Mouse (Mus musculus) intestine, embryonic 14.5 days (tissue): ENCODE data around the gene Frmd4a. TPM values are rescaled to one million over a fixed set of nuclear protein-coding genes. Genes with fewer than 3 reads are reported as not detected.

Experiments used
- ATAC-seq: fragments of 200-750 bp; cut with Nextera tagmentation; replicated peaks from 2 replicates; pipeline ENCODE4 v1.8.0; 2017; ENCODE audit warnings: low read depth, moderate number of reproducible peaks, moderate TSS enrichment, moderate library complexity; ENCODE audit not compliant: low FRiP score, low TSS enrichment
- DNase-seq: peaks from one replicate; pipeline ENCODE4 v3.0.0-alpha.2; 2018; ENCODE audit warnings: low spot score
- H3K27ac ChIP-seq: fragments of 300-500 bp; sonication (generic); 2 replicates; pipeline ENCODE4 v1.5.1; 2014; ENCODE audit warnings: low read depth, mild to moderate bottlenecking, control low read depth
- H3K27me3 ChIP-seq: fragments of 300-500 bp; sonication (generic); replicated peaks from 2 replicates; pipeline ENCODE4 v1.6.1; 2014; ENCODE audit warnings: low read length, control low read depth; ENCODE audit not compliant: control insufficient read depth, insufficient read depth
- H3K36me3 ChIP-seq: fragments of 300-500 bp; sonication (generic); 2 replicates; pipeline ENCODE4 v1.6.1; 2014; ENCODE audit warnings: low read length, control low read depth; ENCODE audit not compliant: control insufficient read depth, insufficient read depth
- H3K4me1 ChIP-seq: fragments of 300-500 bp; sonication (generic); replicated peaks from 2 replicates; pipeline ENCODE4 v1.6.1; 2014; ENCODE audit warnings: low read length, control low read depth, mixed read lengths; ENCODE audit not compliant: control insufficient read depth, insufficient read depth
- H3K4me2 ChIP-seq: fragments of 300-500 bp; sonication (generic); 2 replicates; pipeline ENCODE4 v1.6.1; 2014; ENCODE audit warnings: low read length
- H3K4me3 ChIP-seq: fragments of 300-500 bp; sonication (generic); 2 replicates; pipeline ENCODE4 v1.5.1; 2014; ENCODE audit warnings: low read depth, low read length, control low read depth, mixed read lengths
- H3K9ac ChIP-seq: fragments of 300-500 bp; sonication (generic); 2 replicates; pipeline ENCODE4 v1.6.1; 2014; ENCODE audit warnings: mild to moderate bottlenecking, low read length
- H3K9me3 ChIP-seq: fragments of 300-500 bp; sonication (generic); 2 replicates; pipeline ENCODE4 v1.6.1; 2016; ENCODE audit warnings: low read length, control low read depth; ENCODE audit not compliant: control insufficient read depth
- WGBS: fragments of 180-500 bp; shearing (Covaris S2); extraction: QIAGEN DNeasy Blood & Tissue Kit; methylation state at CpG from one replicate; pipeline ENCODE4 v1.1.7; 2014; 5-methylcytosine and 5-hydroxymethylcytosine counted together
- polyA plus RNA-seq: library from polyadenylated mRNA; unstranded; fragments of >200 nt; fragmentation: Nextera tagmentation; extraction: Ambion mirVana; gene quantifications from 2 replicates; pipeline ENCODE4 v1.2.1, GENCODE M21; 2014

Frmd4a gene
- polyA plus RNA-seq, 1 experiment from 2014 or later, result 28.8 TPM

- H3K4me2 ChIP-seq, result peak overlapping the region; percentile 62
- peak overlapping the region; percentile 43 for H3K4me3 ChIP-seq
- no peaks in the 10 kb centered on the region for H3K27me3 ChIP-seq
- WGBS, result 16% methylated on average over 5 of the region's 6 CpGs
- peak overlapping the region; percentile 55 for H3K9ac ChIP-seq
- H3K4me1 ChIP-seq, result peaks cover 30% of the 10 kb centered on the region
- DNase-seq (no peak), ATAC-seq (no peak)
- no peaks in the 10 kb centered on the region for H3K36me3 ChIP-seq
- peak overlapping the region; percentile 87 for H3K27ac ChIP-seq
- H3K9me3 ChIP-seq, result no peaks in the 10 kb centered on the region
These were observed 283.7 kb downstream of the Frmd4a start for GRCm38 (mm10) chr2:4301256-4301655.

- H3K4me2 ChIP-seq, result peak overlapping the region; percentile 62
- ATAC-seq, result no peak
- H3K27ac ChIP-seq, result peak overlapping the region; percentile 87
- peaks cover 30% of the 10 kb centered on the region for H3K4me1 ChIP-seq
- 23% methylated on average over 7 of the region's 7 CpGs for WGBS
- no peaks in the 10 kb centered on the region for H3K36me3 ChIP-seq
- H3K9me3 ChIP-seq, result no peaks in the 10 kb centered on the region
- no peaks in the 10 kb centered on the region for H3K27me3 ChIP-seq
- peak overlapping the region; percentile 43 for H3K4me3 ChIP-seq
- DNase-seq, result no peak
- peak overlapping the region; percentile 55 for H3K9ac ChIP-seq
These were observed 284.2 kb downstream of the Frmd4a start for GRCm38 (mm10) chr2:4301692-4302091.

- H3K4me3 ChIP-seq, result peak overlapping the region; percentile 43
These were observed 284.6 kb downstream of the Frmd4a start for GRCm38 (mm10) chr2:4302119-4302518.

GRCm38 (mm10) chr2:4307076-4307475 lies 289.6 kb downstream of the Frmd4a start:
- no peak overlapping the region for H3K9ac ChIP-seq
- no peaks in the 10 kb centered on the region for H3K36me3 ChIP-seq
- DNase-seq (no peak), ATAC-seq (no peak)
- peaks cover 4% of the 10 kb centered on the region; the same call in 1 of the 2 replicates for H3K4me1 ChIP-seq
- H3K27ac ChIP-seq, result no peak overlapping the region
- no peak overlapping the region for H3K4me3 ChIP-seq
- no peaks in the 10 kb centered on the region for H3K27me3 ChIP-seq
- no peak overlapping the region for H3K4me2 ChIP-seq
- 71% methylated on average over 6 of the region's 6 CpGs for WGBS
- H3K9me3 ChIP-seq, result no peaks in the 10 kb centered on the region

More at GRCm38 (mm10) chr2:4302119-4302518, 284.6 kb downstream of the Frmd4a start:
- Histone ChIP-seq H3K36me3 (no peaks in the 10 kb centered on the region), H3K4me2 (peak overlapping the region; percentile 62), H3K9me3 (no peaks in the 10 kb centered on the region), H3K9ac (no peak overlapping the region), H3K4me1 (peaks cover 30% of the 10 kb centered on the region), H3K27ac (peak overlapping the region; percentile 87), H3K27me3 (no peaks in the 10 kb centered on the region)
- no peak for ATAC-seq
- DNase-seq, result no peak
- 80% methylated on average over 3 of the region's 3 CpGs for WGBS

- no peak for ATAC-seq
- Histone ChIP-seq H3K36me3 (no peaks in the 10 kb centered on the region), H3K4me1 (peaks cover 4% of the 10 kb centered on the region; the same call in 1 of the 2 replicates), H3K4me3 (no peak overlapping the region), H3K27me3 (no peaks in the 10 kb centered on the region), H3K4me2 (no peak overlapping the region), H3K9me3 (no peaks in the 10 kb centered on the region), H3K9ac (no peak overlapping the region), H3K27ac (no peak overlapping the region)
- no peak for DNase-seq
- WGBS, result 77% methylated on average over 5 of the region's 5 CpGs
These were observed 297.0 kb downstream of the Frmd4a start for GRCm38 (mm10) chr2:4314545-4314944.

GRCm38 (mm10) chr2:4316589-4316988 lies 299.1 kb downstream of the Frmd4a start:
- H3K4me1 ChIP-seq, result peaks cover 4% of the 10 kb centered on the region; the same call in 1 of the 2 replicates
- H3K27me3 ChIP-seq, result no peaks in the 10 kb centered on the region
- ATAC-seq (no peak), DNase-seq (no peak)
- H3K9ac ChIP-seq, result no peak overlapping the region
- H3K36me3 ChIP-seq, result no peaks in the 10 kb centered on the region
- no peaks in the 10 kb centered on the region for H3K9me3 ChIP-seq
- H3K4me3 ChIP-seq, result no peak overlapping the region
- H3K4me2 ChIP-seq, result no peak overlapping the region
- no peak overlapping the region for H3K27ac ChIP-seq
- 76% methylated on average over 2 of the region's 2 CpGs for WGBS

- Histone ChIP-seq H3K4me1 (peaks cover 4% of the 10 kb centered on the region; the same call in 1 of the 2 replicates), H3K36me3 (no peaks in the 10 kb centered on the region), H3K9ac (no peak overlapping the region), H3K4me3 (no peak overlapping the region), H3K4me2 (no peak overlapping the region), H3K27ac (no peak overlapping the region), H3K9me3 (no peaks in the 10 kb centered on the region), H3K27me3 (no peaks in the 10 kb centered on the region)
- 73% methylated on average over 4 of the region's 4 CpGs for WGBS
- ATAC-seq (no peak), DNase-seq (no peak)
These were observed 300.6 kb downstream of the Frmd4a start for GRCm38 (mm10) chr2:4318134-4318533.

GRCm38 (mm10) chr2:4326241-4327010 lies 308.9 kb downstream of the Frmd4a start:
- peak; percentile 58 for DNase-seq

GRCm38 (mm10) chr2:4327011-4327340 lies 309.5 kb downstream of the Frmd4a start:
- Histone ChIP-seq H3K4me2 (no peak overlapping the region), H3K27ac (peak overlapping the region; percentile 63), H3K4me3 (no peak overlapping the region), H3K9ac (no peak overlapping the region), H3K4me1 (peaks cover 19% of the 10 kb centered on the region), H3K36me3 (no peaks in the 10 kb centered on the region), H3K9me3 (no peaks in the 10 kb centered on the region), H3K27me3 (no peaks in the 10 kb centered on the region)
- WGBS, result 36% methylated on average over 4 of the region's 4 CpGs
- no peak; the same call in 1 of the 2 replicates for ATAC-seq
- no peak for DNase-seq

More at GRCm38 (mm10) chr2:4326241-4327010, 308.9 kb downstream of the Frmd4a start:
- no peaks in the 10 kb centered on the region for H3K27me3 ChIP-seq
- peaks cover 18% of the 10 kb centered on the region for H3K4me1 ChIP-seq
- no peaks in the 10 kb centered on the region for H3K36me3 ChIP-seq
- no peak overlapping the region for H3K9ac ChIP-seq
- no peaks in the 10 kb centered on the region for H3K9me3 ChIP-seq
- ATAC-seq, result no peak; the same call in 1 of the 2 replicates
- no peak overlapping the region for H3K4me3 ChIP-seq
- no peak overlapping the region for H3K4me2 ChIP-seq
- peak overlapping the region; percentile 63 for H3K27ac ChIP-seq
- WGBS, result 29% methylated on average over 9 of the region's 9 CpGs
